Mouse (Mus musculus): ENCODE measurements around the gene Olfr721-ps1. TPM values are rescaled to one million over a fixed set of nuclear protein-coding genes. Genes with fewer than 3 reads are reported as not detected.

Olfr721-ps1 gene
- 0.18 TPM in 1 of 2 replicates, not detected in the other for polyA plus RNA-seq (2015; fragmentation: Nextera tagmentation; extraction: Ambion mirVana)

DNA sequence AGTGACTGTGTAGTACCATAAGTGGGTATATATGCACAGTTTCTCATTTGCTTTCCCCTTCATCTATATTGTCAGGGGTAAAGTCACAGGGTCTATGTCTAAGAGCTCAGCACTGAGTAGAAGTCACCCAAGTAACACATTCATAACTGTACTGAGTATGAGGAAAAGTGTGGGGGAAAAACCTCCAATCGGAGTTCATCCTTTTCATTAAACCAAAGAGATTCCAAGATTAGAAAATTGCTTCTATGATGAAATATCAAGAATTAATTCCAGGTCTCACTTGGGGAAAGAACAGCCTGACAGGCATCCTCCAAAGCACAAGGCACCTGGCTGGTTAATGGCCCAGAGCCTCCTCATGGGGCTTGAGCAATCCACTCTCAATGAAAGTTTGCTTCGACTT, at the start of gene Olfr721-ps1:
Gene Olfr721-ps1 (plus strand): TSS at position 301 of the 400 bp plus-strand sequence.
- no peak within 1 kb of the TSS for H3K9ac ChIP-seq
- no peaks in the 10 kb centered on the region for H3K36me3 ChIP-seq
- 73% methylated on average over 2 of the region's 2 CpGs for WGBS

DNA sequence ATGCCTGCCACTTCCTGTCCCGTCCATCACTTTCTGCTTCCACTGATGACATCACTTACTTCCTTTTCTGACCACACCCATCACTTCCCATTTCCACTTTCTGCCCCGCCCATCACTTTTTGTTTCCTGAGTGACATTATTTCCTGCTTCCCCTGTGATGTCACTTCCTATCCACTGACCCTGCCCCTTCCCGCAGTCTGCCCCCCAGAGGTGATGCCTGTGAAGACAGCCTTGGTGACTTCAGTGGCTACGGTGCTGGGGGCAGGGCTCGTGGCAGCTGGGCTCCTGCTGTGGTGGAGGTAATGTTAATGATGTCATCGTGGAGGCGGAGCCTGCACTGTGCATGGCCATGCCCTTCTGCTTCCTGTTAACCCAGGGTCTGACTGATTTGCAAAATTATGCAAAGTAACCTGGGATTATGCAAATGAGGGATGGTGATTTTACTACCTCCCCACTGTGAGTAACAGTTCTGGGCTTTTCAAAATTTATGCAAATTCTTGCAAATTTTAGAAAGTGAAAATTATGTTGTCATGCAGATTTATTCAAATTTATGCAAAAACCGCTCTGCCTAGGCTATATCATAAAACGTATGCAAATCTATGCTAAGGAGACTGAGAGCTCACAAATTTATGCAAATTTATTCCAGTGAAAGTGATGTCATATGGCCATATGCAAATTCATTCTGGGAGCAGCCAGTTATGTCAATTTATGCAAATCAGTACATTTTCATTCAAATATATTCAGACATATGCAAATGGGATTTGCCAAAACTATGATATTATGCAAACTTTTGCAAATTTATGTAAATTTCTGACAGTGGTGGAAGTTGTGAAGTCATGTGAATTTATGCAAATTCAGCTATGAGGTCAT, 49.1 kb upstream of the Olfr721-ps1 start:
- H3K27me3 ChIP-seq: no peaks in the 10 kb centered on the region
- peaks cover 74% of the 10 kb centered on the region for H3K9me3 ChIP-seq
- H3K4me2 ChIP-seq: no peak overlapping the region
- peaks cover 30% of the 10 kb centered on the region for H3K36me3 ChIP-seq
- H3K9ac ChIP-seq: no peak overlapping the region
- no peaks in the 10 kb centered on the region for H3K4me1 ChIP-seq
- WGBS: 95% methylated on average over 9 of the region's 9 CpGs
- H3K27ac ChIP-seq: no peak overlapping the region
- no peak for ATAC-seq (ENCODE audit: insufficient number of reproducible peaks, insufficient read depth, low FRiP score, low TSS enrichment, low read depth)
- H3K4me3 ChIP-seq: no peak overlapping the region

More for the DNA sequence above, at the start of gene Olfr721-ps1:
- Histone ChIP-seq H3K4me1 (no peaks in the 10 kb centered on the region), H3K27me3 (no peaks in the 10 kb centered on the region), H3K9me3 (no peaks in the 10 kb centered on the region), H3K4me2 (no peak within 1 kb of the TSS), H3K4me3 (no peak within 1 kb of the TSS), H3K27ac (no peak within 1 kb of the TSS)
- no peak for ATAC-seq (ENCODE audit: insufficient number of reproducible peaks, insufficient read depth, low FRiP score, low TSS enrichment, low read depth)

GRCm38 (mm10) chr14:14352606-14353005, 48.5 kb upstream of the Olfr721-ps1 start:
- H3K27ac ChIP-seq: no peak overlapping the region
- no peak overlapping the region for H3K9ac ChIP-seq
- peaks cover 68% of the 10 kb centered on the region for H3K9me3 ChIP-seq
- H3K4me2 ChIP-seq: no peak overlapping the region
- H3K4me3 ChIP-seq: no peak overlapping the region
- no peaks in the 10 kb centered on the region for H3K4me1 ChIP-seq
- no peaks in the 10 kb centered on the region for H3K27me3 ChIP-seq
- no peak for ATAC-seq (ENCODE audit: insufficient number of reproducible peaks, insufficient read depth, low FRiP score, low TSS enrichment, low read depth)
- peaks cover 30% of the 10 kb centered on the region for H3K36me3 ChIP-seq
- WGBS: 85% methylated on average over 6 of the region's 6 CpGs

GRCm38 (mm10) chr14:14353081-14353732, 47.9 kb upstream of the Olfr721-ps1 start:
- WGBS: 92% methylated on average over 7 of the region's 7 CpGs
- no peak for ATAC-seq (ENCODE audit: insufficient number of reproducible peaks, insufficient read depth, low FRiP score, low TSS enrichment, low read depth)
- Histone ChIP-seq H3K4me1 (no peaks in the 10 kb centered on the region), H3K36me3 (peaks cover 27% of the 10 kb centered on the region), H3K27ac (no peak overlapping the region), H3K9ac (no peak overlapping the region), H3K4me3 (no peak overlapping the region), H3K9me3 (peaks cover 62% of the 10 kb centered on the region), H3K27me3 (no peaks in the 10 kb centered on the region), H3K4me2 (no peak overlapping the region)

- no peak for ATAC-seq (ENCODE audit: insufficient number of reproducible peaks, insufficient read depth, low FRiP score, low TSS enrichment, low read depth)
- peaks cover 54% of the 10 kb centered on the region for H3K9me3 ChIP-seq
- WGBS: 93% methylated on average over 8 of the region's 8 CpGs
- H3K27ac ChIP-seq: no peak overlapping the region
- H3K9ac ChIP-seq: no peak overlapping the region
- H3K4me2 ChIP-seq: no peak overlapping the region
- peaks cover 23% of the 10 kb centered on the region for H3K36me3 ChIP-seq
- no peak overlapping the region for H3K4me3 ChIP-seq
- no peaks in the 10 kb centered on the region for H3K27me3 ChIP-seq
- H3K4me1 ChIP-seq: no peaks in the 10 kb centered on the region
Measured at GRCm38 (mm10) chr14:14353740-14354510, 47.2 kb upstream of the Olfr721-ps1 start.

DNA sequence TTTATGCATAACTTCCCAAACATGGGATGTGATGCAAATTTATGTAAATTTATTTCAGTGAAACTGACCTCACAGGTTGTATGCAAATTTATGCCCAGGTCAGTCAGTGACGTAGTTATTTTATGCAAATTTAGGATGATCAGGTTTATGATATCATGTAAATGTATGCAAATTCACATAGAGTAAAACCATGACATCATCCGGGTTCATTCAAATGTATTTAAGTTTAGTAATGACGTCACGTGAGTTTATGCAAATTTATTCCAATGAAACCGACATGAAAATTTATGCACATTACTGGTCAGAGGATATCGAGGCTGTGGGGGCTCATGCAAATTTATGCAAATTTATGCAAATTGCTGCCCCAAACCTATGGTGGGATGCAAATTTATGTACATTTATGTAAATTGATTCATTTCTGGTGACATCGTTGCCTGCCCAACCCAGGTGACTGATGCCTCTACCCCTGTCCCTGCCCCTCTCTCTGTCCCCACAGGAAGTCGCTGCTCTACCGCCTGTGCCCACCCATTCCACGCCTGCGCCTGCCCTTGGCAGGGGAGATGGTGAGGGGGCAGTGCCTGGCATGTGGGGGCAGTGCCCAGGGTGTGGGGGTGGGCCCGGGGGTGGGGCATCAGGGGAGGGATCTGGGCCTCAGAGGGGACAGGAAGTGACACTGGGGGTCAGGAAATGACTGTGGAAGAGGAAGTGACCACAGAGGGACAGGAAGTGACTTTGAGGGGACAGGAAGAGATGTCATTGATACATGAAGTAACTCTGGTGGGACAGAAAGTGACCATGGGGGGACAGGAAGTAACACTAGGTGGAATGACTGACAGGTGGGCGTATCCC, 46.4 kb upstream of the Olfr721-ps1 start:
- Histone ChIP-seq H3K36me3 (peaks cover 14% of the 10 kb centered on the region), H3K4me3 (no peak overlapping the region), H3K4me1 (no peaks in the 10 kb centered on the region), H3K4me2 (no peak overlapping the region), H3K9ac (no peak overlapping the region), H3K9me3 (peaks cover 46% of the 10 kb centered on the region), H3K27ac (no peak overlapping the region), H3K27me3 (no peaks in the 10 kb centered on the region)
- WGBS: 93% methylated on average over 13 of the region's 13 CpGs
- no peak for ATAC-seq (ENCODE audit: insufficient number of reproducible peaks, insufficient read depth, low FRiP score, low TSS enrichment, low read depth)

- Histone ChIP-seq H3K9ac (no peak overlapping the region), H3K9me3 (peaks cover 41% of the 10 kb centered on the region), H3K4me1 (no peaks in the 10 kb centered on the region), H3K4me3 (no peak overlapping the region), H3K36me3 (peaks cover 9% of the 10 kb centered on the region), H3K27ac (no peak overlapping the region), H3K27me3 (no peaks in the 10 kb centered on the region), H3K4me2 (no peak overlapping the region)
- ATAC-seq (ENCODE audit: insufficient number of reproducible peaks, insufficient read depth, low FRiP score, low TSS enrichment, low read depth): no peak
- WGBS: 90% methylated on average over 8 of the region's 8 CpGs
Measured at GRCm38 (mm10) chr14:14355360-14355646, 45.8 kb upstream of the Olfr721-ps1 start.

- no peaks in the 10 kb centered on the region for H3K9me3 ChIP-seq
- no peak overlapping the region for H3K4me2 ChIP-seq
- H3K36me3 ChIP-seq: no peaks in the 10 kb centered on the region
- ATAC-seq (ENCODE audit: insufficient number of reproducible peaks, insufficient read depth, low FRiP score, low TSS enrichment, low read depth): no peak
- WGBS: 93% methylated on average over 1 of the region's 1 CpGs
- no peak overlapping the region for H3K9ac ChIP-seq
- H3K27ac ChIP-seq: no peak overlapping the region
- H3K4me1 ChIP-seq: no peaks in the 10 kb centered on the region
- H3K4me3 ChIP-seq: no peak overlapping the region
- no peaks in the 10 kb centered on the region for H3K27me3 ChIP-seq
Measured at GRCm38 (mm10) chr14:14395535-14395934, 5.6 kb upstream of the Olfr721-ps1 start.

GRCm38 (mm10) chr14:14436078-14436658, 35.1 kb downstream of the Olfr721-ps1 start:
- no peak for ATAC-seq (ENCODE audit: insufficient number of reproducible peaks, insufficient read depth, low FRiP score, low TSS enrichment, low read depth)
- Histone ChIP-seq H3K27ac (no peak overlapping the region), H3K9ac (no peak overlapping the region), H3K4me1 (no peaks in the 10 kb centered on the region), H3K9me3 (no peaks in the 10 kb centered on the region), H3K4me2 (no peak overlapping the region), H3K4me3 (no peak overlapping the region), H3K36me3 (no peaks in the 10 kb centered on the region), H3K27me3 (no peaks in the 10 kb centered on the region)
- WGBS: 73% methylated on average over 3 of the region's 3 CpGs

Data from embryonic facial prominence, embryonic 13.5 days (tissue).